Mouse (Mus musculus): ENCODE measurements around the gene Carm1. TPM values are rescaled to one million over a fixed set of nuclear protein-coding genes. Genes with fewer than 3 reads are reported as not detected.
A peak's percentile ranks its signal among the peaks of the same experiment; 100 is the strongest.

Gene Carm1
- total and polyA plus RNA-seq, 2 experiments from 2014 or later, result 25.9 to 81.4 TPM

- Histone ChIP-seq H3K4me1 (ENCODE audit: insufficient read depth) (peaks cover 27% of the 10 kb centered on the region), H3K36me3 (ENCODE audit: insufficient read depth) (no peaks in the 10 kb centered on the region), H3K4me2 (ENCODE audit: low read depth) (peak within 1 kb of the TSS; percentile 75), H3K4me3 (ENCODE audit: low read depth, low read length) (peak within 1 kb of the TSS; percentile 74), H3K9ac (peak within 1 kb of the TSS; percentile 99), H3K9me3 (ENCODE audit: low read length) (no peaks in the 10 kb centered on the region), H3K27me3 (ENCODE audit: insufficient read depth, low read length) (no peaks in the 10 kb centered on the region), H3K27ac (ENCODE audit: low read depth, low read length) (peak within 1 kb of the TSS; percentile 99)
- 3% methylated on average over 45 of the region's 45 CpGs for WGBS
- ATAC-seq (peak; percentile 96), DNase-seq (peak; percentile 100)
- no peak for TF ChIP-seq CTCF (IDR thresholded peaks at IDR 0.05; ENCODE audit: low read depth)
Observed at GRCm38 (mm10) chr9:21615617-21616231, 69.0 kb downstream of the Carm1 start, which contains the start of gene Smarca4. Smarca4 (plus strand) TSS chr9:21616169.

GRCm38 (mm10) chr9:21616232-21616781 is 69.6 kb downstream of the Carm1 start:
- H3K27me3 ChIP-seq (ENCODE audit: insufficient read depth, low read length), result no peaks in the 10 kb centered on the region
- H3K4me3 ChIP-seq (ENCODE audit: low read depth, low read length), result peak overlapping the region; percentile 74
- no peaks in the 10 kb centered on the region for H3K9me3 ChIP-seq (ENCODE audit: low read length)
- WGBS, result 3% methylated on average over 48 of the region's 57 CpGs
- peaks cover 27% of the 10 kb centered on the region for H3K4me1 ChIP-seq (ENCODE audit: insufficient read depth)
- no peaks in the 10 kb centered on the region for H3K36me3 ChIP-seq (ENCODE audit: insufficient read depth)
- H3K4me2 ChIP-seq (ENCODE audit: low read depth), result peak overlapping the region; percentile 69
- H3K27ac ChIP-seq (ENCODE audit: low read depth, low read length), result peak overlapping the region; percentile 99
- no peak for DNase-seq
- H3K9ac ChIP-seq, result peak overlapping the region; percentile 99
- ATAC-seq, result peak; percentile 58
- no peak for TF ChIP-seq CTCF (IDR thresholded peaks at IDR 0.05; ENCODE audit: low read depth)

GRCm38 (mm10) chr9:21617066-21617465 is 70.4 kb downstream of the Carm1 start:
- no peak for TF ChIP-seq CTCF (IDR thresholded peaks at IDR 0.05; ENCODE audit: low read depth)
- H3K36me3 ChIP-seq (ENCODE audit: insufficient read depth), result no peaks in the 10 kb centered on the region
- peaks cover 27% of the 10 kb centered on the region for H3K4me1 ChIP-seq (ENCODE audit: insufficient read depth)
- no peaks in the 10 kb centered on the region for H3K27me3 ChIP-seq (ENCODE audit: insufficient read depth, low read length)
- ATAC-seq, result no peak
- H3K4me3 ChIP-seq (ENCODE audit: low read depth, low read length), result peak overlapping the region; percentile 74
- H3K4me2 ChIP-seq (ENCODE audit: low read depth), result peak overlapping the region; percentile 69
- peak overlapping the region; percentile 99 for H3K9ac ChIP-seq
- H3K27ac ChIP-seq (ENCODE audit: low read depth, low read length), result peak overlapping the region; percentile 99
- WGBS, result 3% methylated on average over 10 of the region's 10 CpGs
- peak; percentile 42 for DNase-seq
- no peaks in the 10 kb centered on the region for H3K9me3 ChIP-seq (ENCODE audit: low read length)

GRCm38 (mm10) chr9:21620229-21620628 is 73.5 kb downstream of the Carm1 start:
- Histone ChIP-seq H3K36me3 (ENCODE audit: insufficient read depth) (no peaks in the 10 kb centered on the region), H3K27ac (ENCODE audit: low read depth, low read length) (no peak overlapping the region), H3K4me3 (ENCODE audit: low read depth, low read length) (no peak overlapping the region), H3K9ac (no peak overlapping the region), H3K9me3 (ENCODE audit: low read length) (no peaks in the 10 kb centered on the region), H3K27me3 (ENCODE audit: insufficient read depth, low read length) (no peaks in the 10 kb centered on the region), H3K4me2 (ENCODE audit: low read depth) (no peak overlapping the region), H3K4me1 (ENCODE audit: insufficient read depth) (peaks cover 21% of the 10 kb centered on the region)
- ATAC-seq, result no peak
- TF ChIP-seq CTCF (IDR thresholded peaks at IDR 0.05; ENCODE audit: low read depth), result no peak
- no peak for DNase-seq
- 90% methylated on average over 4 of the region's 4 CpGs for WGBS

GRCm38 (mm10) chr9:21622676-21623075 is 76.0 kb downstream of the Carm1 start:
- no peaks in the 10 kb centered on the region for H3K9me3 ChIP-seq (ENCODE audit: low read length)
- H3K36me3 ChIP-seq (ENCODE audit: insufficient read depth), result no peaks in the 10 kb centered on the region
- no peak overlapping the region for H3K9ac ChIP-seq
- ATAC-seq (no peak), DNase-seq (no peak)
- no peaks in the 10 kb centered on the region for H3K27me3 ChIP-seq (ENCODE audit: insufficient read depth, low read length)
- WGBS, result 100% methylated on average over 1 of the region's 1 CpGs
- TF ChIP-seq CTCF (IDR thresholded peaks at IDR 0.05; ENCODE audit: low read depth), result no peak
- H3K27ac ChIP-seq (ENCODE audit: low read depth, low read length), result no peak overlapping the region
- H3K4me3 ChIP-seq (ENCODE audit: low read depth, low read length), result no peak overlapping the region
- peaks cover 15% of the 10 kb centered on the region for H3K4me1 ChIP-seq (ENCODE audit: insufficient read depth)
- H3K4me2 ChIP-seq (ENCODE audit: low read depth), result no peak overlapping the region

- no peaks in the 10 kb centered on the region for H3K4me1 ChIP-seq (ENCODE audit: insufficient read depth)
- no peak overlapping the region for H3K9ac ChIP-seq
- no peaks in the 10 kb centered on the region for H3K9me3 ChIP-seq (ENCODE audit: low read length)
- H3K4me3 ChIP-seq (ENCODE audit: low read depth, low read length), result no peak overlapping the region
- H3K27me3 ChIP-seq (ENCODE audit: insufficient read depth, low read length), result no peaks in the 10 kb centered on the region
- no peak for DNase-seq
- no peak for ATAC-seq
- no peak overlapping the region for H3K4me2 ChIP-seq (ENCODE audit: low read depth)
- no peak overlapping the region for H3K27ac ChIP-seq (ENCODE audit: low read depth, low read length)
- TF ChIP-seq CTCF (IDR thresholded peaks at IDR 0.05; ENCODE audit: low read depth), result no peak
- H3K36me3 ChIP-seq (ENCODE audit: insufficient read depth), result no peaks in the 10 kb centered on the region
- WGBS, result 91% methylated on average over 10 of the region's 10 CpGs
Observed at GRCm38 (mm10) chr9:21625342-21626339, 78.9 kb downstream of the Carm1 start.
